Mouse (Mus musculus) liver, embryonic 14.5 days (tissue): Measurements from ENCODE around the gene Cacnb2.

Experiments
- CTCF ChIP-seq: IDR thresholded peaks from 2 replicates; pipeline ENCODE4 v1.5.1; 2016; ENCODE audit warnings: antibody characterized with exemption, low read depth, control low read depth
- EP300 ChIP-seq: IDR thresholded peaks from 2 replicates; pipeline ENCODE4 v1.6.1; 2016; ENCODE audit warnings: antibody characterized with exemption, low read depth

GRCm38 (mm10) chr2:15027816-15028215, 424.9 kb downstream of the Cacnb2 start:
- TF ChIP-seq CTCF (no peak), EP300 (no peak)
